Mouse (Mus musculus) midbrain, postnatal 0 days (tissue): ENCODE measurements around the gene Cryab. TPM values are rescaled to one million over a fixed set of nuclear protein-coding genes. Genes with fewer than 3 reads are reported as not detected.

Source experiments
- ATAC-seq: fragments of 200-750 bp; cut with Nextera tagmentation; 2 replicates; pipeline ENCODE4 v1.8.0; 2017; ENCODE audit warnings: moderate number of reproducible peaks, mild to moderate bottlenecking, moderate TSS enrichment, moderate library complexity; ENCODE audit not compliant: low FRiP score
- DNase-seq: peaks from one replicate; pipeline ENCODE4 v3.0.0-alpha.2; 2015; ENCODE audit warnings: low spot score
- H3K27ac ChIP-seq: fragments of 300-500 bp; sonication (generic); 2 replicates; pipeline ENCODE4 v1.5.1; 2014; ENCODE audit warnings: low read depth, mild to moderate bottlenecking, low read length, mixed read lengths
- H3K27me3 ChIP-seq: fragments of 300-500 bp; sonication (generic); 2 replicates; pipeline ENCODE4 v1.6.1; 2014; ENCODE audit warnings: low read length, control low read depth, mixed read lengths; ENCODE audit not compliant: insufficient read depth
- H3K36me3 ChIP-seq: fragments of 300-500 bp; sonication (generic); 2 replicates; pipeline ENCODE4 v1.6.1; 2014; ENCODE audit warnings: low read length, control low read depth, mixed read lengths; ENCODE audit not compliant: insufficient read depth
- H3K4me1 ChIP-seq: fragments of 300-500 bp; sonication (generic); 2 replicates; pipeline ENCODE4 v1.6.1; 2014; ENCODE audit warnings: mild to moderate bottlenecking, control low read depth, antibody characterized with exemption, low read length, mixed read lengths; ENCODE audit not compliant: insufficient read depth
- H3K4me2 ChIP-seq: fragments of 300-500 bp; sonication (generic); 2 replicates; pipeline ENCODE4 v1.6.1; 2014; ENCODE audit warnings: low read depth, mild to moderate bottlenecking, low read length, mixed read lengths; ENCODE audit not compliant: poor library complexity, severe bottlenecking
- H3K4me3 ChIP-seq: fragments of 300-500 bp; sonication (generic); 2 replicates; pipeline ENCODE4 v1.5.1; 2014; ENCODE audit warnings: low read depth, mild to moderate bottlenecking, low read length, moderate library complexity
- H3K9ac ChIP-seq: fragments of 300-500 bp; sonication (generic); replicated peaks from 2 replicates; pipeline ENCODE4 v1.6.1; 2014; ENCODE audit warnings: mild to moderate bottlenecking, low read length, moderate library complexity, mixed read lengths; ENCODE audit not compliant: poor library complexity, severe bottlenecking
- H3K9me3 ChIP-seq: fragments of 300-500 bp; sonication (generic); 2 replicates; pipeline ENCODE4 v1.6.1; 2016; ENCODE audit warnings: low read length, control low read depth
- CTCF ChIP-seq: IDR thresholded peaks from 2 replicates; pipeline ENCODE4 v1.5.1; 2016; ENCODE audit warnings: antibody characterized with exemption, mild to moderate bottlenecking
- WGBS: fragments of 180-500 bp; shearing (Covaris S2); extraction: QIAGEN DNeasy Blood & Tissue Kit; methylation state at CpG from one replicate; pipeline ENCODE4 v1.1.7; 2014; 5-methylcytosine and 5-hydroxymethylcytosine counted together
- polyA plus RNA-seq: library from polyadenylated mRNA; unstranded; fragments of >200 nt; fragmentation: Nextera tagmentation; extraction: Ambion mirVana; gene quantifications from 2 replicates; pipeline ENCODE4 v1.2.1, GENCODE M21; 2015
- total RNA-seq: library from RNA; depleted of rRNA; stranded (reverse); fragments of >200 nt; gene quantifications from 2 replicates; pipeline ENCODE4 v1.2.3, GENCODE M21; 2014

The Cryab gene
- total and polyA plus RNA-seq, 2 experiments from 2014 or later: 6.2 to 19.7 TPM

GRCm38 (mm10) chr9:50756711-50757110 is 5.6 kb downstream of the Cryab start:
- Histone ChIP-seq H3K4me3 (no peak overlapping the region), H3K9me3 (no peaks in the 10 kb centered on the region), H3K27me3 (no peaks in the 10 kb centered on the region), H3K9ac (no peak overlapping the region), H3K27ac (no peak overlapping the region), H3K4me1 (no peaks in the 10 kb centered on the region), H3K4me2 (no peak overlapping the region), H3K36me3 (no peaks in the 10 kb centered on the region)
- no peak for TF ChIP-seq CTCF
- no peak for ATAC-seq
- WGBS: 57% methylated on average over 5 of the region's 5 CpGs
- no peak for DNase-seq

DNA sequence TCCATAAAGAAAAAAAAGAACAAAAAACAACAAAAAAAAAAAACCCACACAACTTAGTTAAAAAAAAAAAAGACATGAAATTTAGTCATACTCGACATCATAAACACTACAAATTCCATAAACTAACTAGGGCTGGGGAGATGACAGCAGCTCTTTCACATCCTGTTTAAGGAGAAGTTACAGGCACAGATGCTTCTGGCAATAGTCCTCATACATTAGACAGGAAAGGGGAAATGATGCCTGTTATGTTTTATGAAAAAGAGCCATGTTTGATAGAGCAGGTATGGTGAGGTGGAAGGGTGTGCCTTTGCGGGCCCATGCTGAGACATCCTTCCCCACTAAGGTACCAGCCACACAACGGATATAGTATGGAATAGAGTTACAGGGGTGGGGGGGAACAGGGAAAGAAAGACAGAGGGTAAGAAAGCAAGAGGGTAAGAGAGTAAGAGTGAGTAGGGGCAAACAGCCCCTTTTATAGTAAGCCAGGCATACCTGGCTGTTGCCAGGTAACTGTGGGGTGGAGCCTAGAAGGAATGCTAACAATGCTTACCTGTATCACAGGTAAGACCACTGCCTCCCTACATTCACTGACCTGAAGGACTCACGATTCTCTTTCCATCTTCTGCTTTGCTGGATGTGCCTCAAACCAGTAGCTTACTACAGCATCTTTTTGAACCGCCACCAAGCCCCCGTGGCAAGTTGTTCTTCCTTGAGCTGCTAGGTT is 10.6 kb downstream of the Cryab start:
- 72% methylated on average over 6 of the region's 6 CpGs for WGBS
- ATAC-seq: no peak
- Histone ChIP-seq H3K9me3 (no peaks in the 10 kb centered on the region), H3K9ac (no peak overlapping the region), H3K4me1 (no peaks in the 10 kb centered on the region), H3K36me3 (no peaks in the 10 kb centered on the region; the same call in 1 of the 2 replicates), H3K27ac (no peak overlapping the region), H3K4me2 (no peak overlapping the region), H3K4me3 (no peak overlapping the region), H3K27me3 (no peaks in the 10 kb centered on the region)
- no peak for DNase-seq
- no peak for TF ChIP-seq CTCF

DNA sequence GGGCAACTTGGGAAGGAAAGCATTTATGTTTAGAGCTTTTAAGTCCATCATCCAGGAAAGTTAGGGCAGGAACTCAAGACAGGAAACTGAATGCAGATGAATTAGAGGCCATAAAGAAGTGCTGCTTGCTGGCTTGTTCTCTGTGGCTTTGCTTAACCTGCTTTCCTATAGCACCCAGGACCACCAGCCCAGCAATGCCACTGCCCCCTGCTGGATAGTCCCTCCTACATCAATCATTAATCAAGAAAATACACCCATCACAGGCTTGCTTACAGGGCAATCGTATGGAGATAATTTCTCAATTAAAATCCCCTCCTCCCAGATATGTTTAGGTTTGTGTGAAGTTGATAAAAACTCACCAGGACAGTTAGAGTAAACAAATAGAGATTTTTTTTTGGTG is 12.2 kb downstream of the Cryab start:
- Histone ChIP-seq H3K27ac (no peak overlapping the region), H3K36me3 (no peaks in the 10 kb centered on the region; the same call in 1 of the 2 replicates)
- 59% methylated on average over 1 of the region's 1 CpGs for WGBS

GRCm38 (mm10) chr9:50767531-50768106 is 16.5 kb downstream of the Cryab start:
- Histone ChIP-seq H3K9me3 (no peaks in the 10 kb centered on the region), H3K4me2 (peak overlapping the region; percentile 83), H3K27me3 (no peaks in the 10 kb centered on the region), H3K36me3 (no peaks in the 10 kb centered on the region; the same call in 1 of the 2 replicates), H3K4me1 (no peaks in the 10 kb centered on the region), H3K27ac (peak overlapping the region; percentile 81), H3K4me3 (peak overlapping the region; percentile 55), H3K9ac (peak overlapping the region; percentile 60)
- ATAC-seq: peak; percentile 61
- no peak for TF ChIP-seq CTCF
- 5% methylated on average over 17 of the region's 17 CpGs for WGBS
- no peak for DNase-seq

More for the DNA sequence above, 12.2 kb downstream of the Cryab start:
- H3K9me3 ChIP-seq: no peaks in the 10 kb centered on the region
- no peak for ATAC-seq
- no peak overlapping the region for H3K4me3 ChIP-seq
- no peak overlapping the region for H3K9ac ChIP-seq
- no peaks in the 10 kb centered on the region for H3K27me3 ChIP-seq
- peak; percentile 69 for TF ChIP-seq CTCF
- H3K4me2 ChIP-seq: no peak overlapping the region
- DNase-seq: peak; percentile 41
- H3K4me1 ChIP-seq: no peaks in the 10 kb centered on the region

- ATAC-seq (peak; percentile 94), DNase-seq (peak; percentile 98)
- TF ChIP-seq CTCF: peak; percentile 78
- Histone ChIP-seq H3K9me3 (no peaks in the 10 kb centered on the region), H3K9ac (peak within 1 kb of the TSS; percentile 60), H3K27me3 (no peaks in the 10 kb centered on the region), H3K4me3 (peak within 1 kb of the TSS; percentile 55), H3K27ac (peak within 1 kb of the TSS; percentile 81), H3K4me2 (peak within 1 kb of the TSS; percentile 83), H3K4me1 (no peaks in the 10 kb centered on the region), H3K36me3 (no peaks in the 10 kb centered on the region; the same call in 1 of the 2 replicates)
- 4% methylated on average over 58 of the region's 59 CpGs for WGBS
Observed at GRCm38 (mm10) chr9:50768107-50769002, 17.2 kb downstream of the Cryab start, which contains the start of gene Fdxacb1. Fdxacb1 (plus strand) TSS chr9:50768236.
